Mouse (Mus musculus) forebrain, embryonic 10.5 days (tissue): ENCODE measurements around the gene Kcnip3. TPM values are rescaled to one million over a fixed set of nuclear protein-coding genes. Genes with fewer than 3 reads are reported as not detected.

Experiments
- DNase-seq: peaks from one replicate; pipeline ENCODE4 v3.0.0-alpha.2; 2017; ENCODE audit warnings: low spot score; ENCODE audit errors: extremely low spot score
- H3K27ac ChIP-seq: fragments of 300-500 bp; sonication (generic); 2 replicates; pipeline ENCODE4 v1.5.1; 2016; ENCODE audit warnings: mild to moderate bottlenecking
- H3K27me3 ChIP-seq: fragments of 300-500 bp; sonication (generic); 2 replicates; pipeline ENCODE4 v1.6.1; 2016; ENCODE audit warnings: mild to moderate bottlenecking; ENCODE audit not compliant: poor library complexity, severe bottlenecking
- H3K36me3 ChIP-seq: fragments of 300-500 bp; sonication (generic); replicated peaks from 2 replicates; pipeline ENCODE4 v1.6.1; 2016; ENCODE audit warnings: mild to moderate bottlenecking, moderate library complexity
- H3K4me1 ChIP-seq: fragments of 300-500 bp; sonication (generic); 2 replicates; pipeline ENCODE4 v1.6.1; 2016
- H3K4me3 ChIP-seq: fragments of 300-500 bp; sonication (generic); 2 replicates; pipeline ENCODE4 v1.5.1; 2016; ENCODE audit warnings: mild to moderate bottlenecking, moderate library complexity
- H3K9me3 ChIP-seq: fragments of 300-500 bp; sonication (generic); 2 replicates; pipeline ENCODE4 v1.6.1; 2016; ENCODE audit warnings: mild to moderate bottlenecking, moderate library complexity
- WGBS: fragments of 180-500 bp; shearing (Covaris S2); methylation state at CpG from one replicate; pipeline ENCODE4 v1.1.7; 2016; 5-methylcytosine and 5-hydroxymethylcytosine counted together
- polyA plus RNA-seq: library from polyadenylated mRNA; unstranded; fragments of >200 nt; fragmentation: Nextera tagmentation; extraction: Ambion mirVana; gene quantifications from 2 replicates; pipeline ENCODE4 v1.2.1, GENCODE M21; 2016

The Kcnip3 gene
- 2.1 TPM in 2 replicates for polyA plus RNA-seq

GRCm38 (mm10) chr2:127522006-127522441 lies at the start of gene Kcnip3:
Gene Kcnip3 (minus strand): TSS chr2:127522094.
- Histone ChIP-seq H3K4me1 (peaks cover 59% of the 10 kb centered on the region), H3K36me3 (no peaks in the 10 kb centered on the region), H3K4me3 (peak within 1 kb of the TSS; percentile 55), H3K9me3 (no peaks in the 10 kb centered on the region), H3K27me3 (peaks cover 14% of the 10 kb centered on the region; the same call in 1 of the 2 replicates), H3K27ac (peak within 1 kb of the TSS; percentile 83)
- DNase-seq, result peak; percentile 57
- WGBS, result 2% methylated on average over 10 of the region's 10 CpGs

- H3K9me3 ChIP-seq, result no peaks in the 10 kb centered on the region
- 19% methylated on average over 18 of the region's 18 CpGs for WGBS
- DNase-seq, result peak; percentile 89
- H3K4me1 ChIP-seq, result peaks cover 9% of the 10 kb centered on the region
- peaks cover 17% of the 10 kb centered on the region for H3K27me3 ChIP-seq
- no peaks in the 10 kb centered on the region for H3K36me3 ChIP-seq
- peak overlapping the region; percentile 38 for H3K4me3 ChIP-seq
- peak overlapping the region; percentile 75 for H3K27ac ChIP-seq
Observed at GRCm38 (mm10) chr2:127559070-127559966, 37.4 kb upstream of the Kcnip3 start.

GRCm38 (mm10) chr2:127551078-127551477 lies 29.2 kb upstream of the Kcnip3 start:
- DNase-seq, result no peak
- Histone ChIP-seq H3K4me3 (no peak overlapping the region), H3K36me3 (no peaks in the 10 kb centered on the region), H3K4me1 (peaks cover 3% of the 10 kb centered on the region; the same call in 1 of the 2 replicates), H3K9me3 (no peaks in the 10 kb centered on the region), H3K27ac (no peak overlapping the region), H3K27me3 (no peaks in the 10 kb centered on the region)
- 50% methylated on average over 5 of the region's 5 CpGs for WGBS

GRCm38 (mm10) chr2:127550446-127550845 lies 28.6 kb upstream of the Kcnip3 start:
- no peak for DNase-seq
- H3K9me3 ChIP-seq, result no peaks in the 10 kb centered on the region
- no peak overlapping the region for H3K27ac ChIP-seq
- no peaks in the 10 kb centered on the region for H3K36me3 ChIP-seq
- no peaks in the 10 kb centered on the region for H3K27me3 ChIP-seq
- WGBS, result 74% methylated on average over 1 of the region's 1 CpGs
- peaks cover 3% of the 10 kb centered on the region; the same call in 1 of the 2 replicates for H3K4me1 ChIP-seq
- H3K4me3 ChIP-seq, result no peak overlapping the region

GRCm38 (mm10) chr2:127549711-127550110 lies 27.8 kb upstream of the Kcnip3 start:
- Histone ChIP-seq H3K27me3 (no peaks in the 10 kb centered on the region), H3K27ac (no peak overlapping the region), H3K36me3 (no peaks in the 10 kb centered on the region), H3K4me3 (no peak overlapping the region), H3K4me1 (peaks cover 3% of the 10 kb centered on the region; the same call in 1 of the 2 replicates), H3K9me3 (no peaks in the 10 kb centered on the region)
- DNase-seq, result no peak

- no peaks in the 10 kb centered on the region for H3K9me3 ChIP-seq
Observed at GRCm38 (mm10) chr2:127548342-127549074, 26.6 kb upstream of the Kcnip3 start.

GRCm38 (mm10) chr2:127541697-127542096 lies 19.8 kb upstream of the Kcnip3 start:
- no peaks in the 10 kb centered on the region for H3K9me3 ChIP-seq

More at GRCm38 (mm10) chr2:127548342-127549074, 26.6 kb upstream of the Kcnip3 start:
- DNase-seq, result no peak
- no peak overlapping the region for H3K27ac ChIP-seq
- peaks cover 3% of the 10 kb centered on the region; the same call in 1 of the 2 replicates for H3K4me1 ChIP-seq
- 76% methylated on average over 5 of the region's 5 CpGs for WGBS
- H3K36me3 ChIP-seq, result no peaks in the 10 kb centered on the region
- no peak overlapping the region for H3K4me3 ChIP-seq
- H3K27me3 ChIP-seq, result peaks cover 2% of the 10 kb centered on the region

GRCm38 (mm10) chr2:127541185-127541584 lies 19.3 kb upstream of the Kcnip3 start, which contains the start of gene Prom2:
Gene Prom2 (minus strand): TSS chr2:127541467.
- peaks cover 14% of the 10 kb centered on the region for H3K4me1 ChIP-seq
- peak within 1 kb of the TSS; percentile 40 for H3K4me3 ChIP-seq
- peak within 1 kb of the TSS; percentile 60; the same call in 1 of the 2 replicates for H3K27ac ChIP-seq
- no peak for DNase-seq
- peaks cover 69% of the 10 kb centered on the region for H3K27me3 ChIP-seq
- no peaks in the 10 kb centered on the region for H3K9me3 ChIP-seq
- H3K36me3 ChIP-seq, result no peaks in the 10 kb centered on the region
- WGBS, result 3% methylated on average over 29 of the region's 29 CpGs

More at GRCm38 (mm10) chr2:127541697-127542096, 19.8 kb upstream of the Kcnip3 start:
- no peak overlapping the region for H3K27ac ChIP-seq
- no peaks in the 10 kb centered on the region for H3K36me3 ChIP-seq
- peaks cover 14% of the 10 kb centered on the region for H3K4me1 ChIP-seq
- peaks cover 65% of the 10 kb centered on the region for H3K27me3 ChIP-seq
- H3K4me3 ChIP-seq, result no peak overlapping the region
- no peak for DNase-seq
- 89% methylated on average over 2 of the region's 2 CpGs for WGBS

GRCm38 (mm10) chr2:127539494-127539893 lies 17.6 kb upstream of the Kcnip3 start:
- no peaks in the 10 kb centered on the region for H3K9me3 ChIP-seq
- WGBS, result 29% methylated on average over 4 of the region's 4 CpGs
- H3K4me3 ChIP-seq, result no peak overlapping the region
- no peak overlapping the region for H3K27ac ChIP-seq
- peaks cover 14% of the 10 kb centered on the region for H3K4me1 ChIP-seq
- no peak for DNase-seq
- no peaks in the 10 kb centered on the region for H3K36me3 ChIP-seq
- peaks cover 69% of the 10 kb centered on the region for H3K27me3 ChIP-seq

- Histone ChIP-seq H3K36me3 (no peaks in the 10 kb centered on the region), H3K4me3 (no peak overlapping the region), H3K27me3 (peaks cover 57% of the 10 kb centered on the region), H3K4me1 (peaks cover 14% of the 10 kb centered on the region), H3K27ac (no peak overlapping the region), H3K9me3 (no peaks in the 10 kb centered on the region)
- WGBS, result 62% methylated on average over 3 of the region's 3 CpGs
- no peak for DNase-seq
Observed at GRCm38 (mm10) chr2:127537548-127537947, 15.7 kb upstream of the Kcnip3 start.

- Histone ChIP-seq H3K4me3 (no peak overlapping the region), H3K27ac (no peak overlapping the region), H3K4me1 (0 out of 2 replicates have a peak, but pooled peaks cover 2% of the 10 kb centered on the region), H3K27me3 (peaks cover 41% of the 10 kb centered on the region), H3K36me3 (no peaks in the 10 kb centered on the region), H3K9me3 (no peaks in the 10 kb centered on the region)
- DNase-seq, result no peak
- WGBS, result 80% methylated on average over 9 of the region's 9 CpGs
Observed at GRCm38 (mm10) chr2:127535363-127535762, 13.5 kb upstream of the Kcnip3 start.

GRCm38 (mm10) chr2:127532379-127532778 lies 10.5 kb upstream of the Kcnip3 start:
- 18% methylated on average over 9 of the region's 9 CpGs for WGBS
- Histone ChIP-seq H3K9me3 (no peaks in the 10 kb centered on the region), H3K27me3 (peaks cover 14% of the 10 kb centered on the region), H3K36me3 (no peaks in the 10 kb centered on the region), H3K4me1 (no peaks in the 10 kb centered on the region), H3K27ac (no peak overlapping the region), H3K4me3 (no peak overlapping the region)
- peak; percentile 26 for DNase-seq
